Mouse (Mus musculus) layer of hippocampus, adult 11-12 months (tissue): ENCODE results near the gene Fmo6.
A peak's percentile ranks its signal among the peaks of the same experiment; 100 is the strongest.

Source experiments
- DNase-seq: peaks from one replicate; pipeline ENCODE4 v3.0.0; 2022; ENCODE audit warnings: low spot score

The Fmo6 gene

GRCm38 (mm10) chr1:162912085-162912484, 25.2 kb downstream of the Fmo6 start:
- DNase-seq: no peak

- no peak for DNase-seq
These were observed 35.4 kb downstream of the Fmo6 start for GRCm38 (mm10) chr1:162901879-162902278.

GRCm38 (mm10) chr1:162897838-162898811, 39.2 kb downstream of the Fmo6 start, which contains the start of gene Fmo2:
TSS of gene Fmo2 (minus strand) at chr1:162898726.
- no peak for DNase-seq

- DNase-seq: peak; percentile 59
These were observed 41.4 kb downstream of the Fmo6 start for GRCm38 (mm10) chr1:162895900-162896299.

- no peak for DNase-seq
These were observed 44.3 kb downstream of the Fmo6 start for GRCm38 (mm10) chr1:162893014-162893413.

GRCm38 (mm10) chr1:162891980-162892451, 45.3 kb downstream of the Fmo6 start:
- no peak for DNase-seq

GRCm38 (mm10) chr1:162888646-162889045, 48.7 kb downstream of the Fmo6 start:
- DNase-seq: no peak

- no peak for DNase-seq
These were observed 49.7 kb downstream of the Fmo6 start for GRCm38 (mm10) chr1:162887644-162888043.

GRCm38 (mm10) chr1:162886138-162886816, 51.0 kb downstream of the Fmo6 start:
- DNase-seq: no peak

- DNase-seq: no peak
These were observed 54.6 kb downstream of the Fmo6 start for GRCm38 (mm10) chr1:162882681-162883080.

- peak; percentile 48 for DNase-seq
These were observed 57.5 kb downstream of the Fmo6 start for GRCm38 (mm10) chr1:162879595-162880369.

GRCm38 (mm10) chr1:162875091-162875490, 62.2 kb downstream of the Fmo6 start:
- DNase-seq: no peak

- no peak for DNase-seq
These were observed 65.5 kb downstream of the Fmo6 start for GRCm38 (mm10) chr1:162871701-162872311.

GRCm38 (mm10) chr1:162870978-162871377, 66.3 kb downstream of the Fmo6 start:
- DNase-seq: no peak

GRCm38 (mm10) chr1:162867396-162867795, 69.9 kb downstream of the Fmo6 start:
- no peak for DNase-seq
